Mouse (Mus musculus): ENCODE results near the gene Ifit3. TPM values are rescaled to one million over a fixed set of nuclear protein-coding genes. Genes with fewer than 3 reads are reported as not detected.

The Ifit3 gene
- total RNA-seq, 2 experiments from 2014 or later, result 2.0 to 3.2 TPM

Other genes with a start within 250 kb of the Ifit3 start
- gene Ch25h, start 108.4 kb upstream of the Ifit3 start, total RNA-seq (2021), result under 1 TPM; 0.55 to 0.57 TPM
- gene Lipa, start 56.1 kb upstream of the Ifit3 start, total RNA-seq (2021), result 100 to 1,000 TPM; 130 to 133 TPM
- gene Ifit2, start 32.8 kb upstream of the Ifit3 start, total RNA-seq (2021), result 1 to 10 TPM; 2.8 to 4.0 TPM
- gene Ifit1bl1, start 18.4 kb downstream of the Ifit3 start, total RNA-seq (2021), result under 1 TPM; 0.15 to 0.30 TPM
- gene Ifit3b, start 24.4 kb downstream of the Ifit3 start, total RNA-seq (2021), result 1 to 10 TPM in 1 of 2 experiments, under 1 TPM in 1; 0.60 to 1.2 TPM
- under 1 TPM in 1 of 2 experiments, not detected in 1; 0.09 TPM for gene Ifit1bl2, start 57.2 kb downstream of the Ifit3 start, total RNA-seq (2021)
- gene Ifit1, start 57.3 kb downstream of the Ifit3 start, total RNA-seq (2021), result 1 to 10 TPM in 1 of 2 experiments, under 1 TPM in 1; 0.69 to 1.6 TPM
- 1 to 10 TPM; 6.1 to 9.5 TPM for gene Slc16a12, start 163.8 kb downstream of the Ifit3 start, total RNA-seq (2021)